Mouse (Mus musculus) heart, embryonic 12.5 days (tissue): ENCODE results near the gene Tex33. TPM values are rescaled to one million over a fixed set of nuclear protein-coding genes. Genes with fewer than 3 reads are reported as not detected.

ENCODE experiments used
- ATAC-seq: fragments of 200-750 bp; cut with Nextera tagmentation; 2 replicates; pipeline ENCODE4 v1.8.0; 2017; ENCODE audit warnings: moderate TSS enrichment, moderate library complexity; ENCODE audit not compliant: insufficient number of reproducible peaks, low FRiP score
- H3K27ac ChIP-seq: fragments of 300-500 bp; sonication (generic); 2 replicates; pipeline ENCODE4 v1.5.1; 2016; ENCODE audit warnings: mild to moderate bottlenecking, moderate library complexity; ENCODE audit not compliant: poor library complexity, severe bottlenecking
- H3K27me3 ChIP-seq: fragments of 300-500 bp; sonication (generic); replicated peaks from 2 replicates; pipeline ENCODE4 v1.6.1; 2016; ENCODE audit warnings: mild to moderate bottlenecking, moderate library complexity
- H3K36me3 ChIP-seq: fragments of 300-500 bp; sonication (generic); 2 replicates; pipeline ENCODE4 v1.6.1; 2016; ENCODE audit warnings: mild to moderate bottlenecking, moderate library complexity
- H3K4me1 ChIP-seq: fragments of 300-500 bp; sonication (generic); replicated peaks from 2 replicates; pipeline ENCODE4 v1.6.1; 2016; ENCODE audit warnings: mild to moderate bottlenecking
- H3K4me2 ChIP-seq: fragments of 300-500 bp; sonication (generic); 2 replicates; pipeline ENCODE4 v1.6.1; 2016; ENCODE audit warnings: mild to moderate bottlenecking, moderate library complexity
- H3K4me3 ChIP-seq: fragments of 300-500 bp; sonication (generic); 2 replicates; pipeline ENCODE4 v1.5.1; 2016; ENCODE audit warnings: mild to moderate bottlenecking
- H3K9ac ChIP-seq: fragments of 300-500 bp; sonication (generic); 2 replicates; pipeline ENCODE4 v1.6.1; 2016; ENCODE audit warnings: mild to moderate bottlenecking, moderate library complexity
- H3K9me3 ChIP-seq: fragments of 300-500 bp; sonication (generic); replicated peaks from 2 replicates; pipeline ENCODE4 v1.6.1; 2016; ENCODE audit warnings: mild to moderate bottlenecking, moderate library complexity
- WGBS: fragments of 180-500 bp; shearing (Covaris S2); methylation state at CpG from one replicate; pipeline ENCODE4 v1.1.7; 2016; 5-methylcytosine and 5-hydroxymethylcytosine counted together
- polyA plus RNA-seq: library from polyadenylated mRNA; unstranded; fragments of >200 nt; fragmentation: Nextera tagmentation; extraction: Ambion mirVana; gene quantifications from 2 replicates; pipeline ENCODE4 v1.2.1, GENCODE M21; 2016

Gene Tex33
- polyA plus RNA-seq, 1 experiment from 2014 or later: not detected

DNA sequence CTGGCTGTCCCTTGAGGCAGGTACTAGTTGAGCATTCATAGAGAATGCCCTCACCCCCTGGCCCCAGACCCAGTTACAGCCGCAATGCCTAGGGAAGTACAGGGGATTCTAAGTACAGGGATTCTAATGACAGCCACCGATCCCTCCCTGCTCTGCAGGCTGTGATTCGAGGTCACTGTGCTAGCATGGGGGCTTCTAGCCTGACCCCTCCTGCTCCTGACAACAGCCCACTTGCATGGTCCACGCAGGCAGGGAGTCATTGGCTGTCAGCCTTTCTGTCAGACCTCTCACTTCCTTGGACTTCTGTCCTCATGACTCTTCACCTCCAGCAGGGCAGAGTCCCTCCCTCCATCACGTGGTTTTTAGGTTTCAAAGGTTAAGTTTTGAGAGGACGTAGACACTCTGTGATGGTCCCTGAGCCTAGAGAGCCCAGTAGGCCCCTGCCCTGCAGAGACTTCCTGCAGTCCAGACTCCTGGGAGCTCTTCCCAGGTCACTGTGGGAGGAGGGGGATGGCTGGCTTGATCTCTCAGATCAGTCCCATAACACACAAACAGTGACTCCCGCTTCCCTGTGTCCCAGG lies 35.9 kb upstream of the Tex33 start:
- Histone ChIP-seq H3K4me2 (no peak overlapping the region), H3K9ac (no peak overlapping the region), H3K36me3 (peaks cover 19% of the 10 kb centered on the region; the same call in 1 of the 2 replicates), H3K4me3 (no peak overlapping the region), H3K9me3 (no peaks in the 10 kb centered on the region), H3K27ac (no peak overlapping the region), H3K27me3 (peaks cover 25% of the 10 kb centered on the region), H3K4me1 (peaks cover 18% of the 10 kb centered on the region)
- ATAC-seq: no peak
- WGBS: 77% methylated on average over 7 of the region's 7 CpGs

DNA sequence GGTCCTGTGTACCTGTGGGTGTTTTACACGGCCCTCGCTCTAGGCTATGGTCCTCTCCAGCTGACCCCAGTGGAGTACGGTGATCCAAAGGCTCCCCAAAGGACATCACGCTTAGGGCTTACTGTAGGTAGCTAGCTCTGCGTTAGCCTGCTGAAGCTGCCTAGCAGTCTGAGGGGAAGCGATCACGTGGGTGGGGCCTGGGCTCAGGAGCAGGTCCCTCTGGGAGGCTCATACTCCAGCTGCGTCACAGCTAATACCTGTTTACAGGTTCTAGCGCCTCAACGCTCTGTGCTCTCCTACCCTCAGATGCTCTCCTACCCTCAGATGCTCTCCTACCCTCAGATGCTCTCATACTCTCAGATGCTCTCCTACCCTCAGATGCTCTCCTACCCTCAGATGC lies 35.2 kb upstream of the Tex33 start:
- ATAC-seq: no peak
- peaks cover 19% of the 10 kb centered on the region; the same call in 1 of the 2 replicates for H3K36me3 ChIP-seq

DNA sequence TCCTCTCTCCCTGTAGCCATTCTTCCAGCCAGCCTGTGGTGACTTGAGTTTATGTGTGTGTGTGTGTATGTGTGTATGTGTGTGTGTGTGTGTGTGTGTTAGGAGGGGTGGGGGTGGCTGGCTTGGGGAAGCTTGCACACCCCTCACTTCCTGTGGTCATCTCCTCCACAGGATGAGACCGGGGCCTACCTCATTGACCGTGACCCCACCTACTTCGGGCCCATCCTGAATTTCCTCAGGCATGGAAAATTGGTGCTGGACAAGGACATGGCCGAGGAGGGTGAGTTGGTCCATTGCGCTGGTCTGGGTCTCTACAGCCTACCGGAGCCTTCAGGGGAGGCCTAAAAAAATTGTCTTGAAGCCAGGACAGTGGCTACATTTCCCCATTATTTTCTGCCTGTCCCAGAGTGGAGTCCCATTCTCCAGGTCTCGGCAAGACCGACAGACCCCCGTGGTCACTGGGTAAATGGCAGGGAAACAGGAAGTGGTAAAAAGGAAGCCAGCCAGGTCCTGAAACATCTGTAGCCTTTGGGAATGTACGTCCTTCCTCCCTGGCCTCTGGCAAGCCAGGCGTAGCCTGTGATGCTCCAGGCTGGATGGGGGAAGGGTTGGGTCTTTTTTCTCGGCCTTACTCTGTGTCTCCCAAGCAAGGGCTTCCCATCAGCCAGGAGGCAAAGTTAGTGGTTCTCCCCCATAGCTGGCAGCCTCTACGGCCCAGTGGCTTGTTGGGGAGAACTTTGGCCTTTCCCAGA lies 34.3 kb upstream of the Tex33 start:
- peaks cover 12% of the 10 kb centered on the region; the same call in 1 of the 2 replicates for H3K27me3 ChIP-seq
- H3K9ac ChIP-seq: peak overlapping the region; percentile 70; the same call in 1 of the 2 replicates
- no peaks in the 10 kb centered on the region for H3K9me3 ChIP-seq
- no peak overlapping the region for H3K4me3 ChIP-seq
- WGBS: 71% methylated on average over 13 of the region's 13 CpGs
- 0 out of 2 replicates have a peak, but pooled peaks have one; percentile 17 for ATAC-seq
- peak overlapping the region; percentile 76 for H3K4me2 ChIP-seq
- H3K36me3 ChIP-seq: peaks cover 14% of the 10 kb centered on the region; the same call in 1 of the 2 replicates
- H3K4me1 ChIP-seq: peaks cover 12% of the 10 kb centered on the region
- H3K27ac ChIP-seq: no peak overlapping the region

More for the DNA sequence above, 35.2 kb upstream of the Tex33 start:
- no peak overlapping the region for H3K4me2 ChIP-seq
- no peaks in the 10 kb centered on the region for H3K9me3 ChIP-seq
- H3K4me1 ChIP-seq: peaks cover 12% of the 10 kb centered on the region
- H3K9ac ChIP-seq: no peak overlapping the region
- H3K27me3 ChIP-seq: peaks cover 19% of the 10 kb centered on the region
- no peak overlapping the region for H3K27ac ChIP-seq
- no peak overlapping the region for H3K4me3 ChIP-seq
- 85% methylated on average over 10 of the region's 10 CpGs for WGBS

DNA sequence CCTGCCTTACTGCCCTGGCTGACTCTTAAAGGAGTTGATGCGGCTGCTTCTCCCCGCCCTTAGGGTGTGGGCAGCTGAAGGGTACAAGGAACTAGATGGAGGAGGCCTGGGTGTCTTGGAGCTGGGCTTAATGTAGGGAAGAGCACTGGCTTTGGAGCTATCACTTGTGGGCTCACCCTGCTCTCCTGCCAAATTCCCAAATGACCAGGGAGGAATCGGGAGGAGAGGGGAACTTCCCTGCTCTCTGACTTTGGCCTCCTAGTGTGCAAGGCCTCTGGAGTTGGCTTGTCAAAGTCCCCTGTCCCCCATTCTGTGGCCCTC lies 33.4 kb upstream of the Tex33 start:
- peaks cover 19% of the 10 kb centered on the region; the same call in 1 of the 2 replicates for H3K27me3 ChIP-seq
- peak overlapping the region; percentile 70 for H3K9ac ChIP-seq
- 11% methylated on average over 3 of the region's 3 CpGs for WGBS
- H3K4me1 ChIP-seq: peaks cover 12% of the 10 kb centered on the region
- no peaks in the 10 kb centered on the region for H3K9me3 ChIP-seq
- H3K4me2 ChIP-seq: peak overlapping the region; percentile 76
- ATAC-seq: no peak
- peaks cover 13% of the 10 kb centered on the region; the same call in 1 of the 2 replicates for H3K36me3 ChIP-seq
- H3K27ac ChIP-seq: no peak overlapping the region
- peak overlapping the region; percentile 64 for H3K4me3 ChIP-seq

DNA sequence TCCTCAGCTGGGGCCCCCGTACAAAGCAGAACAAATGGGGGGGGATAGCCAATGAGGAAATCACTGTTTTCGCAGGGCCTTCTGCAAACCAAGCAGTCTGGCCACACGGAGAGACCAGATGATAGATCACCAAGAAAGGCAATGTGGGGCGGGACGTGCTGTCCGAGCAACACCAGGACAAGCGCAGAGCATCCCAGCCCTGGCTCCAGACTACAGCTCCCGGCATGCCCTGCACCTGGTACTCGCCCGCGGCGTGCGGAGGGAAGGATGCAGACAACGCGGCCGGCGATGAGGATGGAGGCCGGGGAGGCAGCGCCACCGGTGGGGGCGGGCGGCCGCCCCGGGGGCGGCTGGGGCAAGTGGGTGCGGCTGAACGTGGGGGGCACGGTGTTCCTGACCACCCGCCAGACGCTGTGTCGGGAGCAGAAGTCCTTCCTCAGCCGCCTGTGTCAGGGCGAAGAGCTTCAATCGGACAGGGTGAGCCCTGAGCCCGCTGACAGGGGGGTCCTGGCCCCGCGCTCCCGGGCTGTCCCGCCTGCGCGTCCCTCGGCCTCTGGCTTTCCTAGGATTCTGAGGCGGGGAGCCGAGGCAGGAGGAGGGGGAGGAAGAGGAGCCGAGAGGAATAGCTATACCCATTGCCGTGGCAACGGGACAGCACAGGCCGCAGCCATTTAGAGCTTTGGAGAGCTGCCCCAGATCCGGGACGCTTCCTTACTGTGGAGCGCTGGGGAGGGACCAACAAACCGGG lies 32.9 kb upstream of the Tex33 start, which contains the start of gene Kctd17:
Gene Kctd17, plus strand, starts transcription at position 174 of the 748 bp plus-strand sequence.
- ATAC-seq: peak; percentile 67
- no peaks in the 10 kb centered on the region for H3K9me3 ChIP-seq
- peaks cover 12% of the 10 kb centered on the region for H3K4me1 ChIP-seq
- peak within 1 kb of the TSS; percentile 76 for H3K4me2 ChIP-seq
- H3K27me3 ChIP-seq: peaks cover 23% of the 10 kb centered on the region
- H3K27ac ChIP-seq: no peak within 1 kb of the TSS
- 1% methylated on average over 52 of the region's 52 CpGs for WGBS
- peaks cover 8% of the 10 kb centered on the region; the same call in 1 of the 2 replicates for H3K36me3 ChIP-seq
- H3K9ac ChIP-seq: peak within 1 kb of the TSS; percentile 70
- H3K4me3 ChIP-seq: peak within 1 kb of the TSS; percentile 64

DNA sequence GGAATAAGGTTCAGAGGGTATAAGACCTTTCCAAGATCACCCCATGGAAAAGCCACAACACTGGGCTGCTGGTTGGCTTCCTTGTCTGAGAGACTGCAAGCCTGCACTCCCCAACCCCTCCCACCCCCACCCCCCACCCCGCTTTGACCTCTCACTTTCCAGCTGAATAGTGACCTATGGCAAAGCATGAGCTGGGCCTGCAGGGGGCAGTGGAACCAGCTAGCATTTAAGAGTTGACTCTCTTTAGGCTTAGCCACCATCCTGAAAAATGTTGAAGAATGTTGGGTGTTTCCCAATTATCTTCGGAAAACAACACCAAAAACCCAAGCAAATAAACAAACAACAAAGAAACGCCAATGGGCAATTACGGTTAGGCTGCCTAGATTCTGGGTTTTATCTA lies 29.5 kb upstream of the Tex33 start:
- Histone ChIP-seq H3K4me3 (no peak overlapping the region), H3K27ac (no peak overlapping the region), H3K9ac (no peak overlapping the region), H3K4me1 (peaks cover 12% of the 10 kb centered on the region), H3K27me3 (peaks cover 43% of the 10 kb centered on the region), H3K36me3 (no peaks in the 10 kb centered on the region), H3K4me2 (no peak overlapping the region), H3K9me3 (no peaks in the 10 kb centered on the region)
- WGBS: 65% methylated on average over 4 of the region's 4 CpGs
- no peak for ATAC-seq

DNA sequence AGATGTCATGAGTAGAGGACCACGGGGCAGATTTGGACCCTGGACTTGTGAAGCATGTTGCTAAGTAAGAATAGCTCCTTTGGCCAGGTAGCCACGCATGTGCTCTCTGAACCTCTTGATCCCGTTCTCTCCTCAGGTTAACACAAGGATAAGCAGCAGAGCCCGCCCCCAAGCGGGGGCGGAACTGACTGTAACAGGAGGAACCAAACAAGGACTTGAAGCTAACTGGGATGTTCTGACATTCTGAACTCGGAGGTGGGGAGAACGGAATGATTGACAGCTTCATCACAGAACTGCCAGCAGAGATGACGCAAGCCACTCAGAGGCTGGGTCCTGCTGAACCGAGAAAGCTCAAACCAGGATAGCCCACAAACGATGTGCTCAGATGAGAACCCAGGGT lies 28.8 kb upstream of the Tex33 start:
- peaks cover 48% of the 10 kb centered on the region for H3K27me3 ChIP-seq
- no peaks in the 10 kb centered on the region for H3K9me3 ChIP-seq
- ATAC-seq: no peak
- 16% methylated on average over 11 of the region's 11 CpGs for WGBS
- H3K4me1 ChIP-seq: peaks cover 8% of the 10 kb centered on the region
- H3K4me2 ChIP-seq: no peak overlapping the region
- H3K4me3 ChIP-seq: no peak overlapping the region
- H3K27ac ChIP-seq: no peak overlapping the region
- no peaks in the 10 kb centered on the region for H3K36me3 ChIP-seq
- H3K9ac ChIP-seq: no peak overlapping the region

DNA sequence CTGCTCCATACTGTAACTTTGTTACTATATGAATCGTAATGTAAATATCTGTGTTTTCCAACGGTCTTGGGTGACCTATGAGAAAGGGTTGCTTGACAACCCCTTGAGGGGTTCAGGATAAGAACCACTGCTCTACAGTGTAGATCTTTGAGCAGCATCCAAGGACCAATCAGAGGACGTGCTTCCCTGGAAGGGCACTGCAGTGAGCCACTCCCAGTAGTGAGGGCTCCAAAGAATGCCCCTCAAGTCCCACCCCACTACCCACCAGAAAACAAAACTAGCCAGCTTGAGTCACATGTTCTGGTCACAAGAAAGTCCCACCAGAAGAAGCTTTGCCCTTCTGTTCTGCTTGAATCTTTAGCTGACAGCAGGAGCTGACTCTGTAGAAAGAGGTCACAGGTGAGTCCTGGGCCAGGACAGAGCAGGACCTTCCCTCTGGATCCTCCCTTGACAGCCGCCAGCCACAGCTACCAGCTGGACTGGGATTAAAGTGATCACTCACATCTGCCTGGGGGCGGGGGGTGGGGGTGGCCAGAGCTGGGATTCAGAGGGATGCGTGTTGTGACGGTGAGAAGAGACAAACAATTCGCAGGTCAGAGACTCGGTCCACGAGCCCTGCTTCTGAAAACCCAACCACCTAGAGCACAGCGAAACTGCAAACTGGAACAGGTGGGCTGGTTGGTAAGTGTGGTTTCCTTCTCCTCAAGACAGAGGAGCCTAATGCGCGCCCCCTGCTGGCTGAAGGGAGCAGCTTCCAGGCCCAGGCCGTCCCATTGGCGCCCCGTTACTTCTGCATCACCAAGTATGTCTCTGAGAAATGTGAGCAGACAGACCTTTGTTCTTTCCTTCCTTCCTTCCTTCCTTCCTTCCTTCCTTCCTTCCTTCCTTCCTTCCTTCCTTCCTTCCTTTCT lies 26.6 kb upstream of the Tex33 start:
- H3K4me2 ChIP-seq: peak overlapping the region; percentile 23; the same call in 1 of the 2 replicates
- peaks cover 49% of the 10 kb centered on the region for H3K27me3 ChIP-seq
- no peak overlapping the region for H3K4me3 ChIP-seq
- no peaks in the 10 kb centered on the region for H3K36me3 ChIP-seq
- no peak overlapping the region for H3K9ac ChIP-seq
- peak; percentile 30; the same call in 1 of the 2 replicates for ATAC-seq
- no peaks in the 10 kb centered on the region for H3K9me3 ChIP-seq
- H3K27ac ChIP-seq: no peak overlapping the region
- H3K4me1 ChIP-seq: no peaks in the 10 kb centered on the region
- 17% methylated on average over 16 of the region's 16 CpGs for WGBS

DNA sequence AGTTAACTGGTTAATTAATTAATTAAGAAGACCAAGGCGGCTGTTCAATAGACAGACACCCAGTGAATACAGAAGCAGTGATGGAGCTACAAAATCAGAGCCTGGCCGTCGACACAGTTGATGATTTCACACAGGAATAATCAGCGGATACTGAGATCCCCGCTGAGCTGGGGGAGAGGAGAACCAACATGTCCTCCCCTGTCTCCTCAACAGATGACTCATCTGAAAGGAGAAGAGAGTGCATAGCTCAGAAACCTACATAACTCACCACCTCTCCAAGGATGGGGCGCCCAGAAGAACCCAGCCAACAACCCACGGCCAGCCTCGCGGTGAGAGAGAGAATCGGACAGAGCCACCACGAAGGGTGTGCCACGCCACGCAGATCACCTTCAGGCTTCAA lies 24.7 kb upstream of the Tex33 start:
- Histone ChIP-seq H3K4me1 (no peaks in the 10 kb centered on the region), H3K27ac (no peak overlapping the region), H3K36me3 (no peaks in the 10 kb centered on the region), H3K4me2 (no peak overlapping the region), H3K27me3 (peaks cover 49% of the 10 kb centered on the region), H3K4me3 (no peak overlapping the region), H3K9me3 (no peaks in the 10 kb centered on the region), H3K9ac (no peak overlapping the region)
- 69% methylated on average over 13 of the region's 13 CpGs for WGBS
- ATAC-seq: no peak

DNA sequence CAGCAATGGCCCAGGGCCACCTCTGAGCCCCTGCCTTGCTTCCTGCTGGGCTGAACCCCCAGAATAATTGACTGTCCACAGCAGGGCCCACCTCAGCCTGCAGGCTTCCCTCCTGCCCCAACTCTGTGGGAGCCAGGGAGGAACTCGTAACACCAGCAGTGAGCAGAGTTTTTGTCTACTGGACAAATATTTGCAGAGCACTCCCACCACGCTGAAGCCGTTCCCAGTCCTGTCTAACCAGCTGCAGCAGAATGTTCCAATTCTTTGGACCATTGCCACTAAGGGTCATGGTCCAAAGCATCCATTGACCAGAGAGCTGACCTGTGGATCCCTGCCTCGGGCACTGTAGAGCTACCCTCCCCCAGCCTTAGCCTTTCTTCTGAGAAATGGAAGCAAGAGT lies 21.2 kb upstream of the Tex33 start:
- no peak overlapping the region for H3K9ac ChIP-seq
- H3K9me3 ChIP-seq: no peaks in the 10 kb centered on the region
- no peak overlapping the region for H3K4me3 ChIP-seq
- no peak overlapping the region for H3K4me2 ChIP-seq
- 42% methylated on average over 4 of the region's 4 CpGs for WGBS
- no peaks in the 10 kb centered on the region for H3K36me3 ChIP-seq
- peaks cover 9% of the 10 kb centered on the region for H3K4me1 ChIP-seq
- no peak overlapping the region for H3K27ac ChIP-seq
- no peak for ATAC-seq
- peaks cover 28% of the 10 kb centered on the region for H3K27me3 ChIP-seq
